Mouse (Mus musculus) bone marrow, adult 2 months (tissue): Measurements from ENCODE around the gene Arl4c. TPM values are rescaled to one million over a fixed set of nuclear protein-coding genes. Genes with fewer than 3 reads are reported as not detected.

Experiments used
- H3K27ac ChIP-seq: fragments of 200-500 bp; 2 replicates; pipeline ENCODE4 v1.5.1; 2012; ENCODE audit warnings: low read depth, mild to moderate bottlenecking, control low read depth, inconsistent platforms, low read length; ENCODE audit not compliant: control insufficient read depth, poor library complexity, insufficient read depth
- H3K4me1 ChIP-seq: fragments of 200-500 bp; 2 replicates; pipeline ENCODE4 v1.6.1; 2011; ENCODE audit warnings: low read length; ENCODE audit not compliant: control insufficient read depth, insufficient read depth
- H3K4me3 ChIP-seq: fragments of 200-500 bp; replicated peaks from 2 replicates; pipeline ENCODE3; 2011; ENCODE audit warnings: mild to moderate bottlenecking, low read depth, low read length, control low read depth; ENCODE audit not compliant: control insufficient read depth
- CTCF ChIP-seq: fragments of 200-500 bp; IDR thresholded peaks from 2 replicates; pipeline ENCODE4 v1.5.1; 2011; ENCODE audit warnings: low read length, control low read depth; ENCODE audit not compliant: control insufficient read depth, insufficient read depth
- POLR2A ChIP-seq: fragments of 200-500 bp; IDR thresholded peaks from 2 replicates; pipeline ENCODE4 v1.6.1; 2011; ENCODE audit warnings: low read depth, mild to moderate bottlenecking, control low read depth, low read length, borderline replicate concordance; ENCODE audit not compliant: control insufficient read depth
- WGBS: fragments of 180-500 bp; shearing (Covaris S2); methylation state at CpG from one replicate; pipeline ENCODE4 v1.1.7; 2018; 5-methylcytosine and 5-hydroxymethylcytosine counted together
- polyA plus RNA-seq: library from polyadenylated mRNA; stranded (reverse); fragments of >200 nt; gene quantifications from 2 replicates; pipeline ENCODE4 v1.2.4, GENCODE M21; 2011; ENCODE audit warnings: low replicate concordance; ENCODE audit not compliant: missing spikeins, insufficient read depth, insufficient read length

The Arl4c gene
- polyA plus RNA-seq, 1 experiment, result 4.5 TPM

DNA sequence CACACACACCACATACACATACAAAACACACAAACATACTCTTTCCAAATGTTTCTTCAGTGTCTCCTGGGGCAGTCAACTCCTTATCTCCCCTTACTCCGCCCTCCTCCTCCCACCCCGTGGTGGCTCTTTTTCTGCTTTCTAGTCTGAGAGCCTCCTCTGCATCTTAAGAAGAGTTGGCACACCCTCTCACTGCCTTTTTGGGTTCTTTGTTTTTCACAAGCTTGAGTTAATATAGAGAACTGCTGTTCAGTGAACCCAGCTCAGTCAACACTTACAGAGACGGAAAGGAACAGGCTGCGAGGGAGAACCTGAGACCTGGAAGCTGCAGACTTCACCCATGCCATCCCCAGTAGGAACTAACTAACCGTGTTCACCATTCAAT, 45.9 kb downstream of the Arl4c start:
- WGBS, result 52% methylated on average over 5 of the region's 5 CpGs
- H3K27ac ChIP-seq, result no peak overlapping the region; the same call in 1 of the 2 replicates
- H3K4me3 ChIP-seq, result no peak overlapping the region
- TF ChIP-seq CTCF (no peak), POLR2A (no peak)
- peaks cover 9% of the 10 kb centered on the region; the same call in 1 of the 2 replicates for H3K4me1 ChIP-seq

- WGBS, result 55% methylated on average over 3 of the region's 3 CpGs
- Histone ChIP-seq H3K4me3 (no peak overlapping the region), H3K27ac (peak overlapping the region; percentile 84), H3K4me1 (peaks cover 9% of the 10 kb centered on the region; the same call in 1 of the 2 replicates)
- TF ChIP-seq POLR2A (no peak), CTCF (no peak)
Observed at GRCm38 (mm10) chr1:88655473-88656095, 46.4 kb downstream of the Arl4c start.

DNA sequence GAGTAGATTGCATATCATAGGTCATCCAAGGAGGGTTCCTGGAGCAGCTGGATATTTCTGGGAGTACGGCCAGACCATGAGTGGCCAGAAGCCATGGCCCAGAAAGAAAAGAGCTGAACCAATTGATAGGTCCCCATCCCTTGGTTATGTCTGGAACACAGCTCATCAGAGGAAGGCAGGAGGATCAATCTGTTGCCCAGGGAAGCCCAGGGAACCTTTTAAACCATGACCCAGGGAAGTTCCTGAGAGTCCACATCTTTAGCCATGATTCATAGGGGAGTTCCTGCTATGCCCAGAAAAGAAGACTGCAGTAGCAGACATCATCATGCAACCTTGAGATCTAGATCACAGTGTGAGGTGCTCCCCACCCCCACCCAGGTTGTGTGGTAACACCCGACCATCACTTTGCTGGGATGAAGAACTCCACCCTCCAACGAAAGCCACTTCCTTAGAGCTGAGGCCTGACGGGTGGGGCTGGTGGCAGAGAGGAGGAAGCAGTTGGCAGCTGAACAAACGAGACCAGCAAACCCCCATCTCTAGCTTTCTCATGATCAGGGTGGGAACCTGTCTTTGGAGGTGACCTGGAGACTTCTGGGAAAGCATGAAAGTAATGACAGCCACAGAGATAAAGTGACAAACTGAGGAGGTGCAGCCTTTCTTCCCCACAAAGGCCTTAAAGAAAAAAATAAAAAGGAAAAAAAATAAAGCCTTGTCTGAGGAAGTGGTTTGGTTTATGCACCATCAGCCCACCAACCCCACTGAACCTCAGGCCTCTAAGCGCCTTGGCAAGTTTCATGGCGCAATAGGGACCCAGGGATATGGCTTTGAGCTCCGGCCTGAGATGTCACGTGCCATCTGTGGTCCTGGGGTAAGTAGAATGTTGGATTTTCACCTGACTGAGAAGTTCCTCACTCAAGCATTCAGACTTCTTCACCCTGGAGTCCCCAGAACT, 47.2 kb downstream of the Arl4c start:
- Histone ChIP-seq H3K4me3 (no peak overlapping the region), H3K27ac (peak overlapping the region; percentile 84)

DNA sequence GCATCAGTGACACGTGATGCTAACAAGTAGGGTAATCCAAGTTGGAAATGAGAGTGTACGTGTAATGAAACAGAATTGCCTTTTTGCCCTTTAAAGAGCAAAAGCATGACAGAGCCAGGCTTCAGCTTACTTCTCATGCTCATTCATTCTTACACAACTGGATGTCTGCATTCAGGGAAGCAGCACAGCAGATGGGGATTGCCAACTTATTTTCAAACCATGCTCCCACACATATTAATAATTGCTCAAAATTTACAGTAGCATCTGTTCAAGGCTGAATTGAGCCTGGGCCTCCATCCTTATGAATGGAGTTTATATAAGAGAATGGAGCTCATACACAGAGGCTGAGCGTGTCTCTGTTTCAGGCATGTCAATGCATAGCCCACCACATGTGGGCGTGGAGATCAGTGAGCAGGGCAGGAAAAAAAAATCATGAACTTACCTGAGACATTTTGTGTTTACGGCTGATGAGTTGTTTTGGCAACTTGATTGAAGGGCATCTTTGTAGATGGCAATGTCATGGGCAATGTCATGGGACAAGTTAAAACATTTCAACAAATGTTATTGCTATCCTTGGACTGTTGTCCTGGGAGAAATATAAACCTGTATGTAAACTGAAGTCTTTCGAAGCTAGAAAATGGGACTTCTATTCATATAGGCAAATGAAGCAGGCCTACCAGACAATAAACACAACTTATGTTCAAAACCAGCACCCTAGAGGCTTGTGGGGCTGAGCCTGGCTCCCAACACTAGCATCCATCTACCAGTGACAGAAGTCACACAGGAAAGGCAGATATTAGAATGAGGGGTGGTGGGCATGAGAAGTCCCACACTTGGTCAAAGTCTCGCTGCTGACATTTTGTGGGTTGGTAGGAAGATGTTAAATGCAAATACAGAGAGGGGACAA, 48.2 kb downstream of the Arl4c start:
- TF ChIP-seq CTCF, result no peak
- TF ChIP-seq POLR2A, result no peak

More for the DNA sequence above, 47.2 kb downstream of the Arl4c start:
- H3K4me1 ChIP-seq, result peaks cover 9% of the 10 kb centered on the region; the same call in 1 of the 2 replicates
- no peak for TF ChIP-seq CTCF
- TF ChIP-seq POLR2A, result no peak
- 11% methylated on average over 9 of the region's 9 CpGs for WGBS

DNA sequence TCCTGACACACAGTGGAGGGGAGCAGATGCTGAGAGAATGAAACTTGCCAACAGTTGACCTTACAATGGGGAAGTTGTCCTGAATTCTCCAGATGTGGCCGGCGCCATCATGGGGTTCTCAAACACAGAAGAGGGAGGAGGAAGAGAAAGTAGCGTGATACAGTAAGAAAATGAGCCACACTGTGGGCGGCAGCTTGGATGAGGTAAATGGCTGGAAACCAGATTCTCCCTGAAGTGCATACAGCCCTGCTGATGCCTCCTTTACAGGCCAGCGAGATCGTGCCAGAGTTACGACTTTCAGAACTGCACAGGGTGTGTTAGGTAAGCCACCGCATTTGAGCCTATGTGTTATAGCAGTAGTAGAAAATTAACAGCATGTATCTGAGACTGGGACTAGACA, 49.3 kb downstream of the Arl4c start:
- Histone ChIP-seq H3K27ac (peak overlapping the region; percentile 21; the same call in 1 of the 2 replicates), H3K4me3 (no peak overlapping the region), H3K4me1 (peaks cover 9% of the 10 kb centered on the region; the same call in 1 of the 2 replicates)
- WGBS, result 39% methylated on average over 8 of the region's 8 CpGs
- TF ChIP-seq CTCF, result no peak
- TF ChIP-seq POLR2A, result no peak

More for the DNA sequence above, 48.2 kb downstream of the Arl4c start:
- H3K4me3 ChIP-seq, result no peak overlapping the region
- peak overlapping the region; percentile 42; the same call in 1 of the 2 replicates for H3K27ac ChIP-seq
- WGBS, result 73% methylated on average over 7 of the region's 7 CpGs
- H3K4me1 ChIP-seq, result peaks cover 9% of the 10 kb centered on the region; the same call in 1 of the 2 replicates

DNA sequence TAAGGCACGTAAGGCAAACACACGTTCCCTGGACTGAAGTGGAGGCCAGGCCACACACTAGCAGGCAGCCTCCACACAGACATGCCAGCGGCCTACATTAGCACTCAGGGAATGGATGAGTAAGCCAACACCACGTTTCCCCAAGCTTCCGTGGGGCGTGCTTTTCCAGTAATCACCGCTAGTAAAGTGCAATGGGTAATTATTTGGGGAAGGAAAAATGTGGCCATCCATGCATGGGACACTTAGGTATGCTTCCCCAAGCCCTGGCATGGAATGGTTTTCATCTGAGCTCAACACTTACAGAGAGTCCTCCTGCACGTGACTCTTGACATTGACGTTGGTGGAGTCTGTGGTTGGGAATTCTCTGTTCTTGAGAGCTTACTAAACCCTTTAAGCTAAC, 50.4 kb downstream of the Arl4c start:
- WGBS, result 78% methylated on average over 9 of the region's 9 CpGs
- Histone ChIP-seq H3K4me3 (no peak overlapping the region), H3K27ac (no peak overlapping the region), H3K4me1 (peaks cover 9% of the 10 kb centered on the region; the same call in 1 of the 2 replicates)
- TF ChIP-seq POLR2A, result no peak

- Histone ChIP-seq H3K27ac (no peak overlapping the region), H3K4me3 (no peak overlapping the region), H3K4me1 (peaks cover under 1% of the 10 kb centered on the region; the same call in 1 of the 2 replicates)
- TF ChIP-seq CTCF, result no peak
- no peak for TF ChIP-seq POLR2A
- WGBS, result 71% methylated on average over 4 of the region's 4 CpGs
Observed at GRCm38 (mm10) chr1:88648742-88649141, 53.3 kb downstream of the Arl4c start.

DNA sequence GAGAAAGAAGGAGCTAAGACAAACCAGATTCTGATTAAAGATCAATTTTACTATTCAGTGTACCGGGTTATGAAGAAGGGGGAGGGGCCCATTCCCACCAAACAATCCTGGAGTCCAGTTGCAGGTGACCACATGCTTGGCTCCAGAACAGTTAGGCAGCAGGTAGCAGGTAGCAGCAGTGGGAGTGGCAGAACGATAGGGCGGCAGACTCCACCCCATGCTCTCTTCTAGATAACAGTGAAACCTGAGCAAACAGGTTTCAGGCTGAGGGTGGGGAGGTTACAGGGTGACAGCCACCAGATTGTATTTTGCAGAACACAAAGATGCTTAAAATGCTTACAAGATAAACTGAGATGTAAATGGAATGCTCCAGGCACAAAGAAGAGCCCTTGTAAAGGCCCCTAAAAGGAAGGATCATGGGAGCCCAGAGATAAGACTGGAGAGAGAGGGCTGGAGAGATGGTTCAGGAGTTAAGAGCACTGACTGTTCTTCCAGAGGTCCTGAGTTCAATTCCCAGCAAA, 56.4 kb downstream of the Arl4c start:
- Histone ChIP-seq H3K4me3 (no peak overlapping the region), H3K4me1 (no peaks in the 10 kb centered on the region; the same call in 1 of the 2 replicates), H3K27ac (no peak overlapping the region)
- no peak for TF ChIP-seq CTCF
- 85% methylated on average over 3 of the region's 3 CpGs for WGBS
